Mouse (Mus musculus) forebrain, embryonic 10.5 days (tissue): Measurements from ENCODE around the gene Dse. TPM values are rescaled to one million over a fixed set of nuclear protein-coding genes. Genes with fewer than 3 reads are reported as not detected.
A peak's percentile ranks its signal among the peaks of the same experiment; 100 is the strongest.
"Not testable (repeated sequence)": the region's sequence is repeated elsewhere in the genome, so short reads cannot be mapped to it uniquely, and the experiment has no call there.

ENCODE experiments used
- DNase-seq: peaks from one replicate; pipeline ENCODE4 v3.0.0-alpha.2; 2017; ENCODE audit warnings: low spot score; ENCODE audit errors: extremely low spot score
- H3K27ac ChIP-seq: fragments of 300-500 bp; sonication (generic); 2 replicates; pipeline ENCODE4 v1.5.1; 2016; ENCODE audit warnings: mild to moderate bottlenecking
- H3K27me3 ChIP-seq: fragments of 300-500 bp; sonication (generic); 2 replicates; pipeline ENCODE4 v1.6.1; 2016; ENCODE audit warnings: mild to moderate bottlenecking; ENCODE audit not compliant: poor library complexity, severe bottlenecking
- H3K36me3 ChIP-seq: fragments of 300-500 bp; sonication (generic); replicated peaks from 2 replicates; pipeline ENCODE4 v1.6.1; 2016; ENCODE audit warnings: mild to moderate bottlenecking, moderate library complexity
- H3K4me1 ChIP-seq: fragments of 300-500 bp; sonication (generic); 2 replicates; pipeline ENCODE4 v1.6.1; 2016
- H3K4me3 ChIP-seq: fragments of 300-500 bp; sonication (generic); 2 replicates; pipeline ENCODE4 v1.5.1; 2016; ENCODE audit warnings: mild to moderate bottlenecking, moderate library complexity
- H3K9me3 ChIP-seq: fragments of 300-500 bp; sonication (generic); 2 replicates; pipeline ENCODE4 v1.6.1; 2016; ENCODE audit warnings: mild to moderate bottlenecking, moderate library complexity
- WGBS: fragments of 180-500 bp; shearing (Covaris S2); methylation state at CpG from one replicate; pipeline ENCODE4 v1.1.7; 2016; 5-methylcytosine and 5-hydroxymethylcytosine counted together
- polyA plus RNA-seq: library from polyadenylated mRNA; unstranded; fragments of >200 nt; fragmentation: Nextera tagmentation; extraction: Ambion mirVana; gene quantifications from 2 replicates; pipeline ENCODE4 v1.2.1, GENCODE M21; 2016

The Dse gene
- 17.9 and 21.0 TPM in 2 replicates for polyA plus RNA-seq

- H3K9me3 ChIP-seq, result no peaks in the 10 kb centered on the region
- 0 out of 2 replicates have a peak, but pooled peaks cover 2% of the 10 kb centered on the region for H3K36me3 ChIP-seq
- peaks cover 15% of the 10 kb centered on the region for H3K4me1 ChIP-seq
- no peak for DNase-seq
- under 1% methylated on average over 14 of the region's 14 CpGs for WGBS
- peak within 1 kb of the TSS; percentile 87 for H3K4me3 ChIP-seq
- no peaks in the 10 kb centered on the region for H3K27me3 ChIP-seq
- peak within 1 kb of the TSS; percentile 95 for H3K27ac ChIP-seq
Observed at GRCm38 (mm10) chr10:34207503-34207850, at the start of gene Dse. Dse (minus strand) TSS chr10:34207715.

GRCm38 (mm10) chr10:34252833-34253232 lies 45.3 kb upstream of the Dse start:
- 93% methylated on average over 9 of the region's 9 CpGs for WGBS
- not testable (repeated sequence) for H3K27ac ChIP-seq, H3K27me3 ChIP-seq, H3K4me3 ChIP-seq, H3K4me1 ChIP-seq, H3K36me3 ChIP-seq, H3K9me3 ChIP-seq, DNase-seq

GRCm38 (mm10) chr10:34249594-34249993 lies 42.1 kb upstream of the Dse start:
- no peak for DNase-seq
- WGBS, result 75% methylated on average over 2 of the region's 2 CpGs
- Histone ChIP-seq H3K27ac (no peak overlapping the region), H3K4me3 (no peak overlapping the region), H3K27me3 (no peaks in the 10 kb centered on the region), H3K4me1 (peaks cover 7% of the 10 kb centered on the region; the same call in 1 of the 2 replicates), H3K36me3 (no peaks in the 10 kb centered on the region), H3K9me3 (no peaks in the 10 kb centered on the region)

DNA sequence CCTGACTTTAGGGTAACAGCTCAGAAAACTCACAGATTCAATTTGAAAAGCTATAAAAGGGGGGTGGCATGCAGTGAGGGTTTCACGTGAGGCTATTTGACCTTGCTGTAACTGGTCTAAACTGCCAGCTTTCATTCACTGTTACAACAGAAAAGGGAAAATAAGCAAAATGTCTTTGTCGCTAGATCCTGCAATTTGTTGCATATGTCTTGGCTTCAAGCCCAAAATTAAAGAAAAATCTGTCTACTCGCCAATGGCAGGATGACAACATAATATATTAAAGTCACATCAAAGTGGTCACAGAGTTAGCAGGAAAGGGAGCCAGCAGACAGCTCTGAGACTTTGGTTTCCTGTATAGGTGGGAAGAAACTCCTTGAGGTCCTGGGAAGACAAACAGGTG lies 40.2 kb upstream of the Dse start:
- H3K9me3 ChIP-seq, result no peaks in the 10 kb centered on the region
- no peaks in the 10 kb centered on the region for H3K36me3 ChIP-seq
- H3K4me3 ChIP-seq, result no peak overlapping the region
- H3K27ac ChIP-seq, result no peak overlapping the region
- no peaks in the 10 kb centered on the region for H3K27me3 ChIP-seq
- H3K4me1 ChIP-seq, result peaks cover 7% of the 10 kb centered on the region; the same call in 1 of the 2 replicates
- no peak for DNase-seq
- WGBS, result 70% methylated on average over 3 of the region's 3 CpGs

DNA sequence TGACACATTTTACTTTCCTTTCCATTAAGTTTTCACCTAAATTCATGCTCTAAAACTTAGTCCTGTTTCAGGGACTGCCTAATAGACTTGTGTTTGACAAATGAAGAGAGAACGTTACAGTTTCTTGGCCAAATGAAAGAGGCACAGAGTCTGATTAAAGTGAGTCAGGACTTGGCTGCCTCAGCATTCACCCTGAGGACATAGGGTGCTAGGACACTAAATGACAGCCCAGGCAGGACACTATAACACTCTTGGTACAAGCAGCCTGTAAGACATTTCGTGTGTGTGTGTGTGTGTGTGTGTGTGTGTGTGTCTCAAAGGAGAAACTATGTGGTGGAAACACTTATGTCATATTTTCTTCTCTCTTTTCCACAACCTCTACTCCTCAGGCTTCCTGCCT lies 38.6 kb upstream of the Dse start:
- Histone ChIP-seq H3K27me3 (no peaks in the 10 kb centered on the region), H3K36me3 (no peaks in the 10 kb centered on the region), H3K27ac (no peak overlapping the region), H3K9me3 (no peaks in the 10 kb centered on the region), H3K4me3 (no peak overlapping the region), H3K4me1 (peaks cover 7% of the 10 kb centered on the region; the same call in 1 of the 2 replicates)
- WGBS, result 84% methylated on average over 2 of the region's 2 CpGs
- no peak for DNase-seq

- H3K4me1 ChIP-seq, result peaks cover 7% of the 10 kb centered on the region; the same call in 1 of the 2 replicates
- H3K27ac ChIP-seq, result no peak overlapping the region
- no peaks in the 10 kb centered on the region for H3K36me3 ChIP-seq
- no peaks in the 10 kb centered on the region for H3K27me3 ChIP-seq
- no peaks in the 10 kb centered on the region for H3K9me3 ChIP-seq
- WGBS, result 90% methylated on average over 5 of the region's 5 CpGs
- DNase-seq, result no peak
- no peak overlapping the region for H3K4me3 ChIP-seq
Observed at GRCm38 (mm10) chr10:34244745-34245144, 37.2 kb upstream of the Dse start.

DNA sequence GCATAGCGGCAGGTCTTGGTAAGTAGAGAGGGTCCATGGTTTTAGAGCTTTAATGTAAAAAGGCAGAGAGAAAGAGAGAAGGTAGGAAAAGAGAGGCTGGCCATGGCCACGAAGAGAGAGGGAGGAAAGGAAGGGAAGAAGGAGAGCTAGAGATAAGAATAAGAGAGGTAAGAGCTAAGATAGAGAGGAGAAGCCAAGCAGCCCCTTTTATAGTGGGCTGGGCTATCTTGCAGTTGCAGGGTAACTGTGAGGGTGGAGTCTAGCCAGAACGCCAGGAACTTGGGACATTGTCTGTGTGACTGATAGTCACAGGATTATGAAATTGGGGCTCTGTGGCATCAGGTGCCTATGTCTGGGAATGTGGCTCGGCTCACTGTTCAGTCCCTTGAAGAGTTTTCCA lies 31.0 kb upstream of the Dse start:
- WGBS, result 86% methylated on average over 4 of the region's 4 CpGs
- Histone ChIP-seq H3K27me3 (no peaks in the 10 kb centered on the region), H3K4me1 (peaks cover 5% of the 10 kb centered on the region; the same call in 1 of the 2 replicates), H3K9me3 (no peaks in the 10 kb centered on the region), H3K4me3 (no peak overlapping the region), H3K27ac (no peak overlapping the region), H3K36me3 (no peaks in the 10 kb centered on the region)
- no peak for DNase-seq

- DNase-seq, result no peak
- Histone ChIP-seq H3K36me3 (no peaks in the 10 kb centered on the region), H3K4me3 (no peak overlapping the region), H3K27ac (no peak overlapping the region), H3K4me1 (peaks cover 7% of the 10 kb centered on the region; the same call in 1 of the 2 replicates), H3K27me3 (no peaks in the 10 kb centered on the region), H3K9me3 (no peaks in the 10 kb centered on the region)
- 87% methylated on average over 5 of the region's 5 CpGs for WGBS
Observed at GRCm38 (mm10) chr10:34236569-34236968, 29.1 kb upstream of the Dse start.

- DNase-seq, result no peak
- Histone ChIP-seq H3K4me1 (peaks cover 7% of the 10 kb centered on the region; the same call in 1 of the 2 replicates), H3K27me3 (no peaks in the 10 kb centered on the region), H3K9me3 (no peaks in the 10 kb centered on the region), H3K27ac (no peak overlapping the region), H3K36me3 (no peaks in the 10 kb centered on the region), H3K4me3 (no peak overlapping the region)
- WGBS, result 54% methylated on average over 3 of the region's 3 CpGs
Observed at GRCm38 (mm10) chr10:34235384-34235783, 27.9 kb upstream of the Dse start.

GRCm38 (mm10) chr10:34233931-34234745 lies 26.6 kb upstream of the Dse start:
- DNase-seq, result no peak
- no peak overlapping the region for H3K27ac ChIP-seq
- peaks cover 12% of the 10 kb centered on the region; the same call in 1 of the 2 replicates for H3K4me1 ChIP-seq
- no peaks in the 10 kb centered on the region for H3K9me3 ChIP-seq
- H3K4me3 ChIP-seq, result no peak overlapping the region
- H3K36me3 ChIP-seq, result no peaks in the 10 kb centered on the region
- H3K27me3 ChIP-seq, result no peaks in the 10 kb centered on the region
- WGBS, result 28% methylated on average over 2 of the region's 2 CpGs

DNA sequence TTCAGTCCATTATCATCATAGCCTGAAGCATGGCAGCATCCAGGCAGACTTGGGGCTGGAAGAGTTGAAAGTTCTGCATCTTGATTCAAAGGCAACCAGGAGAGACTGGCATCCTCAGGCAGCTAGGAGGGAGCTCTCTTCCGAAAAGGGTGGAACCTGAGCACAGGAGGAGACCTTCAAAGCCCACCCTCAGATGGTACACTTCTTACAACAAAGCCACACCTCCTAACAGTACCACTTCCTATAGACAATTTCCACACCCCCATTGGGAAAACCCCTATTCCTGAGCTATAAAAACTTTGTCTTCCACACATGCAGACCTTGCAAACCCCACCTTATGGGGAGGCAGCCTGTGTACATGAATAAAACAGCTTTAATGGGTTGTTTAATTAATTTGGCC lies 25.9 kb upstream of the Dse start:
- 73% methylated on average over 1 of the region's 1 CpGs for WGBS

GRCm38 (mm10) chr10:34230121-34230675 lies 22.7 kb upstream of the Dse start:
- no peaks in the 10 kb centered on the region for H3K27me3 ChIP-seq
- WGBS, result 33% methylated on average over 5 of the region's 5 CpGs
- DNase-seq, result no peak
- peaks cover 12% of the 10 kb centered on the region; the same call in 1 of the 2 replicates for H3K4me1 ChIP-seq
- H3K36me3 ChIP-seq, result no peaks in the 10 kb centered on the region
- H3K4me3 ChIP-seq, result no peak overlapping the region
- no peak overlapping the region for H3K27ac ChIP-seq
- H3K9me3 ChIP-seq, result no peaks in the 10 kb centered on the region

More for the DNA sequence above, 25.9 kb upstream of the Dse start:
- no peaks in the 10 kb centered on the region for H3K27me3 ChIP-seq
- no peaks in the 10 kb centered on the region for H3K36me3 ChIP-seq
- peaks cover 12% of the 10 kb centered on the region; the same call in 1 of the 2 replicates for H3K4me1 ChIP-seq
- no peaks in the 10 kb centered on the region for H3K9me3 ChIP-seq
- DNase-seq, result no peak
- no peak overlapping the region for H3K27ac ChIP-seq
- no peak overlapping the region for H3K4me3 ChIP-seq

GRCm38 (mm10) chr10:34229491-34229890 lies 22.0 kb upstream of the Dse start:
- 77% methylated on average over 4 of the region's 4 CpGs for WGBS
- H3K36me3 ChIP-seq, result no peaks in the 10 kb centered on the region
- no peak overlapping the region for H3K27ac ChIP-seq
- H3K27me3 ChIP-seq, result no peaks in the 10 kb centered on the region
- H3K9me3 ChIP-seq, result no peaks in the 10 kb centered on the region
- no peak for DNase-seq
- peaks cover 12% of the 10 kb centered on the region; the same call in 1 of the 2 replicates for H3K4me1 ChIP-seq
- H3K4me3 ChIP-seq, result no peak overlapping the region
